Mouse (Mus musculus) liver, embryonic 16.5 days (tissue): ENCODE measurements at regions not wholly inside any gene's neighbourhood (a gene's known extent, or its start where the extent isn't known, plus 50 kb on each side); places are given as distances from the start of the nearest gene placed in this dataset. TPM values are rescaled to one million over a fixed set of nuclear protein-coding genes. Genes with fewer than 3 reads are reported as not detected.

Experiments used
- microRNA-seq: library from miRNA; unstranded; fragments of <30 nt; microRNA quantifications from one replicate; pipeline ENCODE4, GENCODE M21; 2016

Small RNA genes lying in the stretch of these regions (microRNA-seq; reads per million reads assigned to microRNA genes)
- not detected for gene Gm25754
